20 mouse cellular contexts compared by ENCODE assay signal in genomic region chr14:101468143-101468542, GRCm38 (mm10).
"Had no signal": no experiment of that assay in that cellular context is flagged by ENCODE, and none has a peak within 500 bp of the region (broad histone marks: within the 10 kb centered on the region; RNA-seq: fewer than 3 reads in every experiment).

No protein-coding gene starts in this region.

- DNase-seq: liver, postnatal 0 days; lung, adult 2 months; lung, postnatal 14 days; lung, postnatal 36 days; retina, postnatal 1 day; right cerebral cortex, adult 18-20 months; right cerebral cortex, postnatal 25 days; right cerebral cortex, postnatal 4 days; spleen, adult 18-20 months; thymus, adult 18-20 months; thymus, postnatal 14 days; thymus, postnatal 36 days had no signal

- H3K36me3 ChIP-seq: lung, embryonic 15.5 days; midbrain, embryonic 13.5 days; midbrain, embryonic 15.5 days; neural tube, embryonic 12.5 days had no signal

- H3K4me3 ChIP-seq: lung, embryonic 15.5 days; megakaryocyte, embryonic 14.5 days; midbrain, embryonic 13.5 days; midbrain, embryonic 15.5 days; neural tube, embryonic 12.5 days had no signal

- H3K4me2 ChIP-seq: lung, embryonic 15.5 days; midbrain, embryonic 11.5 days; midbrain, embryonic 13.5 days; midbrain, embryonic 15.5 days; neural tube, embryonic 12.5 days had no signal

- H3K9ac ChIP-seq: liver, postnatal 0 days; lung, embryonic 15.5 days; midbrain, embryonic 13.5 days; midbrain, embryonic 15.5 days; neural tube, embryonic 12.5 days had no signal

- H3K27me3 ChIP-seq: lung, embryonic 15.5 days; megakaryocyte, embryonic 14.5 days; midbrain, embryonic 13.5 days; midbrain, embryonic 15.5 days; neural tube, embryonic 12.5 days had no signal

- ATAC-seq: liver, postnatal 0 days; lung, postnatal 0 days; midbrain, embryonic 13.5 days; midbrain, embryonic 15.5 days had no signal

- H3K4me1 ChIP-seq: lung, embryonic 15.5 days; midbrain, embryonic 13.5 days; midbrain, embryonic 15.5 days; neural tube, embryonic 12.5 days had no signal

- H3K27ac ChIP-seq: lung, embryonic 15.5 days; macrophage; midbrain, embryonic 13.5 days; midbrain, embryonic 15.5 days; neural tube, embryonic 12.5 days had no signal

- H3K9me3 ChIP-seq: lung, embryonic 15.5 days; megakaryocyte, embryonic 14.5 days; midbrain, embryonic 13.5 days; midbrain, embryonic 15.5 days; neural tube, embryonic 12.5 days had no signal
